12 mouse cellular contexts compared by ENCODE assay signal in the genomic region with DNA sequence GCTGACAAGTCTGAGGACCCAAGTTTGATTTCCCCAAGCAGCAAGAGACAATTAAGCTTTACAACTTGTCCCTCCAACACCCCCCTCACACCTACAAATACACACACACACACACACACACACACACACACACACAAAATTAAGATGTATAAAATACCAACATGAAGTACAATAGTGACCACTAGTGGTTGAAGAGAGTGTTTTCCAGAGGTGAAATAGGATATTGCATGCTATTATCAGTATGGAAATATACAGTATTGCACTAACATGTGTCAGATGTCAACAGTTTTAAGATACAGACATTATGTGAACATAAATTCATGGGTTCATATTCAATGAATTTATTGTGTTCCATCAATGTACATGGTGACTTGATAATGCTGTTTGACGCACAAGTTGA.
A peak's percentile ranks its signal among the peaks of the same experiment; 100 is the strongest.
DNase-seq lines count a peak whose midpoint lies in the region; ATAC-seq and TF ChIP-seq lines count a peak whose summit lies in the region.
"Had no signal": no experiment of that assay in that cellular context is flagged by ENCODE, and none has a peak within 500 bp of the region (broad histone marks: within the 10 kb centered on the region; RNA-seq: fewer than 3 reads in every experiment).

No protein-coding gene starts in this region.

- 69% methylated on average over 1 of the region's 1 CpGs for WGBS in intestine, postnatal 0 days
- 63% methylated on average over 1 of the region's 1 CpGs for WGBS in intestine, embryonic 16.5 days
- 98% methylated on average over 1 of the region's 1 CpGs for WGBS in midbrain, embryonic 14.5 days
- 98% methylated on average over 1 of the region's 1 CpGs for WGBS in midbrain, embryonic 15.5 days

- peak; percentile 53 for DNase-seq in midbrain, embryonic 14.5 days
- DNase-seq in R1 (ENCODE audit: low read depth, low spot score): peak; percentile 2
- peak; percentile 25 for DNase-seq in retina, postnatal 1 day
- no peak for DNase-seq in adrenal gland, postnatal 36 days
- DNase-seq: gastrocnemius, postnatal 10 days; kidney, postnatal 25 days had no signal

- H3K9ac ChIP-seq in intestine, postnatal 0 days (ENCODE audit: low read depth, low read length): no peak overlapping the region
- H3K9ac ChIP-seq in intestine, embryonic 16.5 days (ENCODE audit: low read depth, low read length): no peak overlapping the region
- H3K9ac ChIP-seq in midbrain, embryonic 14.5 days (replicated peaks; ENCODE audit: low read length): no peak overlapping the region
- H3K9ac ChIP-seq in midbrain, embryonic 15.5 days: no peak overlapping the region
- H3K9ac ChIP-seq: limb, embryonic 12.5 days; midbrain, embryonic 12.5 days had no signal

- no peaks in the 10 kb centered on the region for H3K4me1 ChIP-seq in intestine, postnatal 0 days (replicated peaks; ENCODE audit: control insufficient read depth, insufficient read depth, low read length)
- no peaks in the 10 kb centered on the region for H3K4me1 ChIP-seq in intestine, embryonic 16.5 days (ENCODE audit: control insufficient read depth, insufficient read depth, low read length)
- no peaks in the 10 kb centered on the region for H3K4me1 ChIP-seq in midbrain, embryonic 14.5 days (ENCODE audit: control insufficient read depth, insufficient read depth, low read length)
- H3K4me1 ChIP-seq in midbrain, embryonic 15.5 days: no peaks in the 10 kb centered on the region
- H3K4me1 ChIP-seq: limb, embryonic 12.5 days had no signal

- H3K9me3 ChIP-seq in intestine, postnatal 0 days (ENCODE audit: control insufficient read depth): no peaks in the 10 kb centered on the region
- no peaks in the 10 kb centered on the region for H3K9me3 ChIP-seq in intestine, embryonic 16.5 days (ENCODE audit: control insufficient read depth, low read length)
- H3K9me3 ChIP-seq in midbrain, embryonic 14.5 days (ENCODE audit: control insufficient read depth, low read length): no peaks in the 10 kb centered on the region
- H3K9me3 ChIP-seq in midbrain, embryonic 15.5 days: no peaks in the 10 kb centered on the region
- H3K9me3 ChIP-seq: limb, embryonic 12.5 days; midbrain, embryonic 12.5 days had no signal

- H3K27ac ChIP-seq in intestine, postnatal 0 days (ENCODE audit: low read depth, low read length): no peak overlapping the region
- H3K27ac ChIP-seq in intestine, embryonic 16.5 days (ENCODE audit: low read length): no peak overlapping the region
- no peak overlapping the region for H3K27ac ChIP-seq in midbrain, embryonic 14.5 days (replicated peaks; ENCODE audit: low read depth, low read length)
- no peak overlapping the region for H3K27ac ChIP-seq in midbrain, embryonic 15.5 days
- H3K27ac ChIP-seq: limb, embryonic 12.5 days; midbrain, embryonic 12.5 days had no signal

- no peaks in the 10 kb centered on the region for H3K36me3 ChIP-seq in intestine, postnatal 0 days (ENCODE audit: control insufficient read depth, insufficient read depth)
- H3K36me3 ChIP-seq in intestine, embryonic 16.5 days (ENCODE audit: control insufficient read depth, insufficient read depth, low read length): no peaks in the 10 kb centered on the region
- no peaks in the 10 kb centered on the region for H3K36me3 ChIP-seq in midbrain, embryonic 14.5 days (ENCODE audit: control insufficient read depth, insufficient read depth, low read length)
- H3K36me3 ChIP-seq in midbrain, embryonic 15.5 days (replicated peaks): no peaks in the 10 kb centered on the region
- H3K36me3 ChIP-seq: limb, embryonic 12.5 days; midbrain, embryonic 12.5 days had no signal

- ATAC-seq in intestine, postnatal 0 days: no peak
- no peak for ATAC-seq in intestine, embryonic 16.5 days
- ATAC-seq in midbrain, embryonic 14.5 days (ENCODE audit: low FRiP score, low TSS enrichment): no peak
- no peak for ATAC-seq in midbrain, embryonic 15.5 days (replicated peaks)
- ATAC-seq in erythroblast, adult 5-6 weeks (replicated peaks; ENCODE audit: low FRiP score, poor library complexity, severe bottlenecking): no peak

- no peaks in the 10 kb centered on the region for H3K27me3 ChIP-seq in intestine, postnatal 0 days (replicated peaks; ENCODE audit: control insufficient read depth, insufficient read depth, low read length)
- H3K27me3 ChIP-seq in intestine, embryonic 16.5 days (replicated peaks; ENCODE audit: control insufficient read depth, insufficient read depth, low read length): no peaks in the 10 kb centered on the region
- H3K27me3 ChIP-seq in midbrain, embryonic 14.5 days (ENCODE audit: control insufficient read depth, insufficient read depth, low read length): no peaks in the 10 kb centered on the region
- H3K27me3 ChIP-seq in midbrain, embryonic 15.5 days (replicated peaks): no peaks in the 10 kb centered on the region
- H3K27me3 ChIP-seq: limb, embryonic 12.5 days; midbrain, embryonic 12.5 days had no signal

- H3K4me2 ChIP-seq in intestine, postnatal 0 days (replicated peaks; ENCODE audit: low read depth): no peak overlapping the region
- no peak overlapping the region for H3K4me2 ChIP-seq in intestine, embryonic 16.5 days (ENCODE audit: low read depth, low read length)
- no peak overlapping the region for H3K4me2 ChIP-seq in midbrain, embryonic 14.5 days (ENCODE audit: low read length)
- no peak overlapping the region for H3K4me2 ChIP-seq in midbrain, embryonic 15.5 days
- H3K4me2 ChIP-seq: limb, embryonic 12.5 days; midbrain, embryonic 12.5 days had no signal

- H3K4me3 ChIP-seq in intestine, postnatal 0 days (ENCODE audit: low read depth, low read length): no peak overlapping the region
- no peak overlapping the region for H3K4me3 ChIP-seq in intestine, embryonic 16.5 days (ENCODE audit: low read length)
- no peak overlapping the region for H3K4me3 ChIP-seq in midbrain, embryonic 14.5 days (replicated peaks; ENCODE audit: low read depth, low read length)
- no peak overlapping the region for H3K4me3 ChIP-seq in midbrain, embryonic 15.5 days
- H3K4me3 ChIP-seq: limb, embryonic 12.5 days; midbrain, embryonic 12.5 days had no signal

- peak; percentile 72 for TF ChIP-seq CTCF in intestine, postnatal 0 days (IDR thresholded peaks at IDR 0.05; ENCODE audit: low read depth)

Comparison
In these comparisons a context has a peak if more than half of its experiments do, and no peak if none do; other contexts are left out.
1. DNase-seq: peak in midbrain, embryonic 14.5 days (single experiment), R1 (single experiment) and retina, postnatal 1 day (single experiment); none in adrenal gland, postnatal 36 days (0 of 2).